Mouse (Mus musculus) ES-E14 (cell line): ENCODE measurements around the gene Klk13. TPM values are rescaled to one million over a fixed set of nuclear protein-coding genes. Genes with fewer than 3 reads are reported as not detected.

Source experiments
- DNase-seq: peaks from one replicate; pipeline ENCODE4 v3.0.0-alpha.2; 2013; ENCODE audit warnings: low read depth, low spot score
- H3K27ac ChIP-seq: 2 replicates; pipeline ENCODE4 v1.5.1; 2012; ENCODE audit warnings: low read depth, mild to moderate bottlenecking, low read length, moderate library complexity, mixed read lengths; ENCODE audit not compliant: poor library complexity, insufficient read depth, severe bottlenecking
- H3K36me3 ChIP-seq: 2 replicates; pipeline ENCODE4 v1.6.1; 2012; ENCODE audit warnings: mild to moderate bottlenecking, low read length, moderate library complexity, mixed read lengths; ENCODE audit not compliant: control insufficient read depth, poor library complexity, insufficient read depth, severe bottlenecking
- H3K4me1 ChIP-seq, 2 experiments: fragments of 150-350 bp in 1 of 2; sonication (generic) in 1 of 2; 2 replicates each; pipeline ENCODE4 v1.6.1; 2012; ENCODE audit warnings: low read length in 2 of 2, mild to moderate bottlenecking in 1 of 2, mixed read lengths in 1 of 2; ENCODE audit not compliant: control insufficient read depth in 2 of 2, insufficient read depth in 2 of 2, poor library complexity in 1 of 2
- H3K4me3 ChIP-seq, 2 experiments: fragments of 150-350 bp in 1 of 2; sonication (generic) in 1 of 2; 2 replicates each; pipeline ENCODE4 v1.5.1; 2012; ENCODE audit warnings: low read length in 2 of 2, low read depth in 1 of 2, mild to moderate bottlenecking in 1 of 2, mixed read lengths in 1 of 2; ENCODE audit not compliant: insufficient read depth in 1 of 2, poor library complexity in 1 of 2, severe bottlenecking in 1 of 2
- H3K9ac ChIP-seq: 2 replicates; pipeline ENCODE4 v1.6.1; 2012; ENCODE audit warnings: low read depth, mild to moderate bottlenecking, low read length, mixed read lengths; ENCODE audit not compliant: poor library complexity, insufficient read depth, severe bottlenecking
- H3K9me3 ChIP-seq: fragments of 150-350 bp; sonication (generic); 2 replicates; pipeline ENCODE4 v1.6.1; 2012; ENCODE audit warnings: low read depth, mild to moderate bottlenecking, low read length; ENCODE audit not compliant: control insufficient read depth, insufficient read depth
- CHD2 ChIP-seq: IDR thresholded peaks from 2 replicates; pipeline ENCODE4 v1.6.1; 2014; ENCODE audit warnings: mild to moderate bottlenecking, low read depth, low read length, inconsistent platforms
- HCFC1 ChIP-seq: IDR thresholded peaks from 2 replicates; pipeline ENCODE4 v1.6.1; 2012; ENCODE audit warnings: low read length, inconsistent platforms, borderline replicate concordance; ENCODE audit not compliant: insufficient read depth
- MAFK ChIP-seq: IDR thresholded peaks from 2 replicates; pipeline ENCODE4 v1.6.1; 2014; ENCODE audit warnings: mild to moderate bottlenecking, low read depth, low read length, inconsistent platforms; ENCODE audit not compliant: insufficient read depth
- ZC3H11A ChIP-seq: IDR thresholded peaks from 2 replicates; pipeline ENCODE4 v1.6.1; 2012; ENCODE audit warnings: low read depth, mild to moderate bottlenecking, inconsistent platforms, low read length, borderline replicate concordance
- ZNF384 ChIP-seq: IDR thresholded peaks from 2 replicates; pipeline ENCODE4 v1.6.1; 2012; ENCODE audit warnings: low read depth, low read length, inconsistent platforms
- in situ Hi-C, 2 experiments: fragments of 600-800 bp; cut with MboI; formaldehyde crosslinking; loops; one replicate each; pipeline ENCODE4 v1.15.1; 2025; ENCODE audit warnings: low sequenced_read_pairs in 2 of 2, inconsistent platforms in 1 of 2; ENCODE audit not compliant: unreplicated experiment in 2 of 2
- total RNA-seq: library from RNA; depleted of rRNA; stranded (reverse); fragments of 300-350 nt; gene quantifications from 2 replicates; pipeline ENCODE4 v1.2.3, GENCODE M21; 2012

The Klk13 gene
- total RNA-seq, 1 experiment = 0.36 TPM

- DNase-seq = no peak
- in situ Hi-C loops = no loop called here
- Histone ChIP-seq H3K36me3 (no peaks in the 10 kb centered on the region), H3K4me1 (peaks cover 0 to 2% of the 10 kb centered on the region in 2 experiments; a peak in 1 of 4 replicates), H3K4me3 (no peak within 1 kb of the TSS), H3K9ac (no peak within 1 kb of the TSS), H3K27ac (no peak within 1 kb of the TSS), H3K9me3 (no peaks in the 10 kb centered on the region)
- TF ChIP-seq ZC3H11A (no peak), ZNF384 (no peak), MAFK (no peak), CHD2 (no peak), HCFC1 (no peak)
Measured at GRCm38 (mm10) chr7:43768597-43768996, 56.2 kb downstream of the Klk13 start, which contains the start of gene Klk12. TSS of gene Klk12 (plus strand) at chr7:43768897.

DNA sequence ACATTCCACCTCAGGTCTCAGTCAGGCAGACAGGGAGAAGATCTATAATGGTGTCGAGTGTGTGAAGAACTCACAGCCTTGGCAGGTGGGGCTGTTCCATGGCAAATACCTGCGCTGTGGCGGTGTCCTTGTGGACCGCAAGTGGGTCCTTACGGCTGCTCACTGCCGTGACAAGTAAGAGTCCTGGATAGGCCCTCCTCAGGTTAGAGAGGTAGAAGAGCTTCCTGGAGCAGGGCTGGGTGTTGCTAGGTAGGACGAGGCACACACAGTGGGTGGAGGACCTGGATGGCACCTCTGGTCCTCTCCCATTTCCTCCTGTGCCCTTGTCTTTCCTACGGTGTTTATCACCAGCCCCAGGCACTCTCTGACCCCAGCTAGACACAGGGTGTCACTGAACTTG lies 57.3 kb downstream of the Klk13 start:
- H3K4me1 ChIP-seq = peaks cover 0 to 5% of the 10 kb centered on the region in 2 experiments; a peak in 2 of 4 replicates
- TF ChIP-seq HCFC1 (no peak), MAFK (no peak)
- no peak overlapping the region for H3K4me3 ChIP-seq
- DNase-seq = no peak
- H3K27ac ChIP-seq = no peak overlapping the region
- no peaks in the 10 kb centered on the region for H3K36me3 ChIP-seq
- in situ Hi-C loops = no loop called here
- H3K9ac ChIP-seq = no peak overlapping the region
- no peaks in the 10 kb centered on the region for H3K9me3 ChIP-seq

DNA sequence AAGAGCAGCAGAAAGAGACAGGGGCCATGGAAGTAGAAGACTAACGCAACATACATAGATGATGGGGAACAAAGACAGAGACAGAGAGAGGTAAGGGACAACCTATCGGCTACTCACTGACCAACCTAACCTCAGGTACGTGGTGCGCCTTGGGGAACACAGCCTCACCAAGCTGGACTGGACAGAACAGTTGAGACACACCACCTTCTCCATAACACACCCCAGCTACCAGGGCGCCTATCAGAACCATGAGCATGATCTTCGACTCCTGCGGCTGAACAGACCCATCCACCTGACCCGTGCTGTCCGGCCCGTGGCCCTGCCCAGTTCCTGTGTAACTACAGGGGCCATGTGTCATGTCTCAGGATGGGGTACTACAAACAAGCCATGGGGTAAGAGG lies 58.3 kb downstream of the Klk13 start:
- in situ Hi-C loops = no loop called here
- no peaks in the 10 kb centered on the region for H3K36me3 ChIP-seq
- TF ChIP-seq ZNF384 (no peak), CHD2 (no peak), MAFK (no peak), HCFC1 (no peak), ZC3H11A (no peak)
- no peak overlapping the region for H3K9ac ChIP-seq
- H3K9me3 ChIP-seq = no peaks in the 10 kb centered on the region
- no peak for DNase-seq
- H3K4me1 ChIP-seq = peaks cover 0 to 14% of the 10 kb centered on the region in 2 experiments; a peak in 3 of 4 replicates
- H3K4me3 ChIP-seq = no peak overlapping the region
- H3K27ac ChIP-seq = no peak overlapping the region

DNA sequence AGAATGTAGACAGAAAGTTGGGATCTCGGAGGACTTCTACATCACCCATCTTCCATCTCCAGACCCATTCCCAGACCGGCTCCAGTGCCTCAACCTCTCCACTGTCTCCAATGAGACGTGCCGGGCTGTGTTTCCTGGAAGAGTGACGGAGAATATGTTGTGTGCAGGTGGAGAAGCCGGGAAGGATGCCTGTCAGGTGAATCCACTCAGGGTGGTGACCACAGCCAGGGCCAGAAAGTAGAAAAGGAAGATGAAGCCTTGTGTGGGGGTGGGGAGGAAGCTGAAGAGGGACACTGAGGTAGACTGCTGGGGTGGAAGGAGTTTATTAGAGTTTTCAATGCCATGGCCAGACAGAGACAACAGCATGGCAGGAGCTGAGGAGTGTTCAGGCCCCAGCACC lies 59.5 kb downstream of the Klk13 start:
- Histone ChIP-seq H3K9me3 (no peaks in the 10 kb centered on the region), H3K9ac (no peak overlapping the region), H3K27ac (no peak overlapping the region), H3K4me1 (peaks cover 0 to 22% of the 10 kb centered on the region in 2 experiments; a peak in 3 of 4 replicates), H3K36me3 (no peaks in the 10 kb centered on the region), H3K4me3 (no peak overlapping the region)
- TF ChIP-seq HCFC1 (no peak), CHD2 (no peak), MAFK (no peak)
- no peak for DNase-seq
- in situ Hi-C loops = no loop called here

DNA sequence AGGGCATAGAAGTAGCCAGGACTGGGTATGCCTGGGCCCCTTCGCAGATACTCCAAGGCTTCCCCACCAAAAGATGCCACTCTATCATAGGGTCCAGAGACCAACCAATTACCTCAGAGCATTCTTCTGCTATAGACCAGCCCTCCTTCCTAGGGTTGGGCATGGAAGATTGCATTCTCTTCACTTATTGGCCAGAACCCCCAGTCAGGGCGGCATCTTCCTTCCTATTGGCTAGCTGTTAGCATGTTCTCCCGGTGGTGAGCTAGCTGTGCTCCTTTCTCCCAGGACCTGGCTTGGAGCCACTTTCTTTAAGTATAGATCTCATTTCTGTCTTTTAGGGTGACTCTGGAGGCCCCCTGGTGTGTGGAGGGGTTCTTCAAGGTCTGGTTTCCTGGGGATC lies 60.5 kb downstream of the Klk13 start:
- TF ChIP-seq MAFK (no peak), CHD2 (no peak), HCFC1 (no peak), ZC3H11A (no peak), ZNF384 (no peak)
- no peak overlapping the region for H3K4me3 ChIP-seq
- H3K36me3 ChIP-seq = no peaks in the 10 kb centered on the region
- no peak for DNase-seq
- no peak overlapping the region for H3K9ac ChIP-seq
- no peak overlapping the region for H3K27ac ChIP-seq
- in situ Hi-C loops = no loop called here
- H3K4me1 ChIP-seq = peaks cover 0 to 22% of the 10 kb centered on the region in 2 experiments; a peak in 3 of 4 replicates
- no peaks in the 10 kb centered on the region for H3K9me3 ChIP-seq
